Mouse (Mus musculus) kidney, embryonic 16.5 days (tissue): Measurements from ENCODE around the gene Kcnmb4. TPM values are rescaled to one million over a fixed set of nuclear protein-coding genes. Genes with fewer than 3 reads are reported as not detected.
A peak's percentile ranks its signal among the peaks of the same experiment; 100 is the strongest.

ENCODE experiments used
- ATAC-seq: fragments of 200-750 bp; cut with Nextera tagmentation; 2 replicates; pipeline ENCODE4 v1.8.0; 2017; ENCODE audit warnings: moderate TSS enrichment; ENCODE audit not compliant: low FRiP score, low TSS enrichment
- H3K27ac ChIP-seq: fragments of 300-500 bp; sonication (generic); 2 replicates; pipeline ENCODE4 v1.5.1; 2014; ENCODE audit warnings: low read length
- H3K27me3 ChIP-seq: fragments of 300-500 bp; sonication (generic); 2 replicates; pipeline ENCODE4 v1.6.1; 2014; ENCODE audit warnings: low read length, control low read depth, mixed read lengths; ENCODE audit not compliant: insufficient read depth
- H3K36me3 ChIP-seq: fragments of 300-500 bp; sonication (generic); 2 replicates; pipeline ENCODE4 v1.6.1; 2014; ENCODE audit warnings: low read length, control low read depth, mixed read lengths; ENCODE audit not compliant: insufficient read depth
- H3K4me1 ChIP-seq: fragments of 300-500 bp; sonication (generic); 2 replicates; pipeline ENCODE4 v1.6.1; 2014; ENCODE audit warnings: low read length, control low read depth, mixed read lengths; ENCODE audit not compliant: insufficient read depth
- H3K4me2 ChIP-seq: fragments of 300-500 bp; sonication (generic); replicated peaks from 2 replicates; pipeline ENCODE4 v1.6.1; 2014; ENCODE audit warnings: low read depth, low read length
- H3K4me3 ChIP-seq: fragments of 300-500 bp; sonication (generic); 2 replicates; pipeline ENCODE4 v1.5.1; 2014; ENCODE audit warnings: mild to moderate bottlenecking, low read length
- H3K9ac ChIP-seq: fragments of 300-500 bp; sonication (generic); replicated peaks from 2 replicates; pipeline ENCODE4 v1.6.1; 2014; ENCODE audit warnings: low read length
- H3K9me3 ChIP-seq: fragments of 300-500 bp; sonication (generic); 2 replicates; pipeline ENCODE4 v1.6.1; 2016; ENCODE audit warnings: low read length, control low read depth
- WGBS: fragments of 180-500 bp; shearing (Covaris S2); extraction: QIAGEN DNeasy Blood & Tissue Kit; methylation state at CpG from one replicate; pipeline ENCODE4 v1.1.7; 2014; 5-methylcytosine and 5-hydroxymethylcytosine counted together
- polyA plus RNA-seq: library from polyadenylated mRNA; unstranded; fragments of >200 nt; fragmentation: Nextera tagmentation; extraction: Ambion mirVana; gene quantifications from 2 replicates; pipeline ENCODE4 v1.2.1, GENCODE M21; 2015

The Kcnmb4 gene
- polyA plus RNA-seq, 1 experiment from 2014 or later, result 4.2 TPM

DNA sequence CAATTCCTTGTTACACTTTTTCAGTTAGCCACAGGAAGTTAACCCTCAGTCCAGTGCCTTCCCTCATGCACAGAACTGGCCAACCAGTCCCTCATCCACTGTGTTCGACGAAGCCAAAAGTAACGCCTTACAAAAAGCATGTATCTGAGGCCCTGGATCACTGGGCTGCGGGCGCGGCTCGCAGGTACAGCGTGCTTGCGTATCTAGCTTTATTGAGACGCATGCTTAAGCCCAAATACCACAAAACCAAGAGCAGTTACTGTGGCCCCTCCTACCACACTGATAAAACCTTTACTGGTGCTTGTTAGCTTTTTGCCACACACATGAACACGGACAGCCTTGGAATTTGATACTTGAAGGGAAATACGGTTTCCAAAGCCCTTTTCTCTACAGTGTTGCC is 8.2 kb upstream of the Kcnmb4 start:
- H3K9me3 ChIP-seq, result 0 out of 2 replicates have a peak, but pooled peaks cover 2% of the 10 kb centered on the region
- no peak overlapping the region for H3K27ac ChIP-seq
- H3K36me3 ChIP-seq, result peaks cover 23% of the 10 kb centered on the region
- no peaks in the 10 kb centered on the region for H3K4me1 ChIP-seq
- H3K27me3 ChIP-seq, result no peaks in the 10 kb centered on the region
- WGBS, result 89% methylated on average over 12 of the region's 12 CpGs
- H3K9ac ChIP-seq, result no peak overlapping the region
- H3K4me3 ChIP-seq, result no peak overlapping the region
- no peak overlapping the region for H3K4me2 ChIP-seq
- ATAC-seq, result no peak

DNA sequence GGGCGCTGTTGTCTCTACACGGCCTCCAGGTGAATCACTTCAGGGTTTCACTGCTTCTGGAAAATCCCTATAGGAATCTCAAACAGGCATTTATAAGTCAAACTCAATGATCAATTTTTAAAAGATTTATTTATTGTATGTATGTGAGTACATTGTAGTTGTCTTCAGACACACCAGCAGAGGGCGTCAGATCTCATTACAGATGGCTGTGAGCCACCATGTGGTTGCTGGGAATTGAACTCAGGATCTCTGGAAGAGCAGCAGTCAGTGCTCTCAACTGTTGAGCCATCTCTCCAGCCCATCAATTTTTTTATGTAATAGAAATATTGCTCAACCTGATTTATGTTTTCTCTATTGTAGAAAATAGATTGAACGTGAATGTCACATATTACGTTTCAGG is 7.3 kb upstream of the Kcnmb4 start:
- no peak for ATAC-seq
- WGBS, result 91% methylated on average over 5 of the region's 5 CpGs

DNA sequence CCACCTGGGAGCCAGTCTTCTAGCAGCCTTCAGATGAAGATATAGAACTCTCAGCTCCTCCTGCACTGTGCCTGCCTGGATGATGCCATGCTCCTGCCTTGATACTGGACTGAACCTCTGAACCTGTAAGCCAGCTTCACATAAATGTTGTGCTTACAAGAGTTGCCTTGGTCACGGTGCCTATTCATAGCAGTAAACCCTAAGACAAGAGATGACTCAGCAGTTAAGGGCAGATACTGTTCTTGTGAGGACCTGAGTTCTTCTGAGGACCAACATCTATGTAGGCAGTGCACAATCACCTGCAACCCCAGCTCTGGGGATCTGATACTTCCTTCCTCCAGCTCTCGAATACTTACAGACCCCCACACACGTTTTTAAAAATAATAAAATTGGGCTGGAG is 2.9 kb upstream of the Kcnmb4 start:
- Histone ChIP-seq H3K27ac (no peak overlapping the region), H3K4me2 (no peak overlapping the region), H3K36me3 (no peaks in the 10 kb centered on the region), H3K9ac (no peak overlapping the region), H3K4me1 (peaks cover 20% of the 10 kb centered on the region; the same call in 1 of the 2 replicates), H3K27me3 (0 out of 2 replicates have a peak, but pooled peaks cover 5% of the 10 kb centered on the region), H3K4me3 (no peak overlapping the region), H3K9me3 (peaks cover 2% of the 10 kb centered on the region; the same call in 1 of the 2 replicates)
- ATAC-seq, result no peak
- WGBS, result 93% methylated on average over 3 of the region's 3 CpGs

More for the DNA sequence above, 7.3 kb upstream of the Kcnmb4 start:
- Histone ChIP-seq H3K4me1 (no peaks in the 10 kb centered on the region), H3K27ac (no peak overlapping the region), H3K9ac (no peak overlapping the region), H3K9me3 (peaks cover 2% of the 10 kb centered on the region; the same call in 1 of the 2 replicates), H3K4me3 (no peak overlapping the region), H3K27me3 (no peaks in the 10 kb centered on the region), H3K4me2 (no peak overlapping the region), H3K36me3 (peaks cover 17% of the 10 kb centered on the region)

DNA sequence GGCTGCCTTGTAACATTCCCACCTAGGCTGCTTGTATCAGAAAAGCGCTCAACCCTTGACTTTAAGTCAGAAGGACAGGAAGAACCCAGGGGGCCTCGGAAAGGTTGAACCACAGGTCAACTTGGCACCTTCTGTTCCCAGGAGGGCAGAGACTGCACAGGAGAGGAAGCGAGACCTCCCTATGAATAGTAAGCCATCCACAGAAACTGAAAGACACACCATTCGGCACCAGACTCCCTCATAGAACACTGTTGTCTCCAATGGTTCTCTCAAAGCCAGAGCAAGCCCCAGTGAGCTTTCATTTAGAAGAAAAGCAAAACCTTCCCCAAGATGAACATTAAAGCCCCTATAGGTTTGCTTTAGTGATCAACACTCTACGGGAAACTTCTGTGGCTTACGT is 2.0 kb upstream of the Kcnmb4 start:
- 58% methylated on average over 6 of the region's 6 CpGs for WGBS
- Histone ChIP-seq H3K4me2 (no peak overlapping the region), H3K27ac (no peak overlapping the region), H3K9me3 (peaks cover 2% of the 10 kb centered on the region; the same call in 1 of the 2 replicates), H3K9ac (no peak overlapping the region), H3K4me1 (peaks cover 20% of the 10 kb centered on the region; the same call in 1 of the 2 replicates), H3K27me3 (0 out of 2 replicates have a peak, but pooled peaks cover 5% of the 10 kb centered on the region), H3K36me3 (no peaks in the 10 kb centered on the region), H3K4me3 (no peak overlapping the region)
- no peak for ATAC-seq

DNA sequence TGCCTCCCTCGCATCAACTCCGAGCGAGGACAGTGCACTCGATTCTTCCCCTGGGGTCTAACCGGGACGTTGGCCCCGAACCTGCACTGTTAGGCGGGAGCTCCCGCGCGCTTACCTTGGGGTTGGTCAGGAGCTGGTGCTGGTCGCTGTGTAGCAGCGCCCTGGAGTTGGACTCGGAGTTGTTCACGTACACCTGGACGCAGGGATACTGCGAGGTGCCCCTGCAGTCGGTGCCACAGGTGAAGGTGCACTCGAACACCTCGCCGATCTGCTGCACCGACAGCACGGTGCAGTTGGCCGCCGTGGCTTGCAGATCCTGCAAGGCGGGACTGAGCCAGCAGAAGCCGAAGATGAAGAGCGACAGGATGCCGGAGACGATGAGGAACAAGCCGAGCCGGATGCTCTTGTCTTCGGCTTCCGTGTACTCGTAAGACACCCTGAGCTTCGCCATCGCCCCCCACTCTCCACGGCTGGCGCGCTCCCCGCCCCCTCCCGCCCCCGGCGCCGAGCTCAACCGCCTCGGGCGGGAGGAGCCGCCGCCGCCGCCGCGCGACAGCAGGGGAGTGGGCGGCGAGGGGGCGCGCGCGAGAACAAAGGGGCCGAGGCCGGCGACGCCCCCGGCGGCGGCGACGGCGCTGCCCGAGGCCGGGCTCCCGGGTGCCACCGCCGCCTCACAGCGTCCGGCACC is 463 bp downstream of the Kcnmb4 start:
- Histone ChIP-seq H3K4me2 (peak overlapping the region; percentile 84), H3K36me3 (no peaks in the 10 kb centered on the region), H3K9me3 (peaks cover 2% of the 10 kb centered on the region; the same call in 1 of the 2 replicates), H3K9ac (peak overlapping the region; percentile 65), H3K27ac (no peak overlapping the region), H3K27me3 (0 out of 2 replicates have a peak, but pooled peaks cover 5% of the 10 kb centered on the region), H3K4me1 (peaks cover 20% of the 10 kb centered on the region; the same call in 1 of the 2 replicates), H3K4me3 (peak overlapping the region; percentile 73)
- ATAC-seq, result peak; percentile 72
- under 1% methylated on average over 52 of the region's 78 CpGs for WGBS

DNA sequence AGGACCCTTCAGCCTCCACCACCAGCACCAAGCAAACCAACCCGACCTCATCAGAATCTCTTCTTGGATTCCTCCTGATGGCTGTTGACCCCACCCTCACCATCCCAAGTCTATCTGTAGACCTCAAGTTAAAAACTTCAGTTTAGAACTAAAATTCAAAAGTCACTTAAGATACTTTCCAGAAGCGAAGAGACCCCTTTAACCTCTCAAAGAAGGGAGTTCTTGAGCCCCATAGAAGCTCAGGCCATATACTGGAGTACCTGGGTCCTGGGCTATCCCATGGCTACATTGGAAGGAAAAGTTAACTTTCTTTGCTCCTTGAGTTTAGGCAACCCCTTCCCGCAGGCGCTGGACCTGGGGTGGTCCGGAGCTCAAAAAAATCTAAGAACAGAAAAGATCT is 1.1 kb downstream of the Kcnmb4 start:
- H3K4me3 ChIP-seq, result peak overlapping the region; percentile 73
- H3K4me2 ChIP-seq, result peak overlapping the region; percentile 84
- peaks cover 20% of the 10 kb centered on the region; the same call in 1 of the 2 replicates for H3K4me1 ChIP-seq
- no peaks in the 10 kb centered on the region for H3K36me3 ChIP-seq
- peak overlapping the region; percentile 65 for H3K9ac ChIP-seq
- H3K27ac ChIP-seq, result no peak overlapping the region
- H3K27me3 ChIP-seq, result 0 out of 2 replicates have a peak, but pooled peaks cover 5% of the 10 kb centered on the region
- H3K9me3 ChIP-seq, result peaks cover 2% of the 10 kb centered on the region; the same call in 1 of the 2 replicates
- 9% methylated on average over 5 of the region's 5 CpGs for WGBS
- no peak for ATAC-seq

DNA sequence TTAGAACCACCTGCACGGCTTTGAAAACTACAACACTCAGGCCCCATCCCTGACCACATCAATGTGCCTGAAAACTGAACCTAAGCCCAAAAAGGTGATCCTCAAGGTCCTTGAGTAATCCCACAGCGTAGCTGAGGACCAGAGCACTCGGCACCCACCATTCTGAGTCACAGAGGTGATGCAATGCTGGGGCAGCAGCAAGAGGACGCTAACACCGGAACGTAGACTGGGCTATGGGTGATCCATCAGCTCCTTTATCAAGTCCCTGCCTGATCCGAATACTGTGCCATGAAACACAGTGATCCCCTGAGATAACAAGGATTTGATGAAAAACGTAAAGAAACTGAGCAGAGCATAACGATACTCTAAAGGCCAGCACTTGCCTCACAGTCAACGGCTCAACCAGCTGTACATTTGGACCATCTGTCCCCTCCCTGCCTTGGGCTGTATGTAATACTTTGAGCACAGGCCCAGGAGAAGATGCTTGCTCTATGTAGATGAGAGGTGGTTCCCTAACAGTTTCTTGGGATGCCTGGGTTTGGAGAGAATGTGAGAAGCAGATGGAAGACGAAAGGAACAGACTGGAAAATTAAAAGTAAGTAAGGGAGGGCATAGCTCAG is 3.3 kb downstream of the Kcnmb4 start:
- H3K4me3 ChIP-seq, result no peak overlapping the region
- H3K36me3 ChIP-seq, result no peaks in the 10 kb centered on the region
- H3K4me1 ChIP-seq, result peaks cover 20% of the 10 kb centered on the region; the same call in 1 of the 2 replicates
- H3K9ac ChIP-seq, result no peak overlapping the region
- 0 out of 2 replicates have a peak, but pooled peaks cover 5% of the 10 kb centered on the region for H3K27me3 ChIP-seq
- WGBS, result 91% methylated on average over 11 of the region's 11 CpGs
- ATAC-seq, result no peak
- no peak overlapping the region for H3K27ac ChIP-seq
- no peaks in the 10 kb centered on the region for H3K9me3 ChIP-seq
- no peak overlapping the region for H3K4me2 ChIP-seq

DNA sequence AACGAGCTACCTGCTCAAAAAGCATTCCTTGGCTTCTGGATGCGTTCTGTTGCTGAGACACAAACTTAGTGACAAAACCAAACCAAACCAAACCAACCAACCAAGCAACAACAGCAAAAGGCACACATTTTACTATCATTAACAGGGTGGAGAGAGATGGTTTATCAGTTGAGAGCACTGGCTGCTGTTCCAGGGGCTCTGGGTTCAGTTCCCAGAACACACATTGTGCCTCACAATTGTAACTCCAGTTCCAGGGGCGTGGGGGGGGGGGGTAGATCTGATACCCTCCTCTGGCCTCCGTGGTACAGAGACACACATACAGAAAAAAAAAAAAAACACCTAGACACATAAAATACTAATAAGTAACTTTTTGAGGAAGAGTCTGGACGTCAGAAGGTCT is 5.6 kb downstream of the Kcnmb4 start:
- Histone ChIP-seq H3K4me2 (no peak overlapping the region), H3K4me3 (no peak overlapping the region), H3K27me3 (no peaks in the 10 kb centered on the region), H3K4me1 (peaks cover 12% of the 10 kb centered on the region; the same call in 1 of the 2 replicates), H3K36me3 (no peaks in the 10 kb centered on the region), H3K27ac (no peak overlapping the region), H3K9ac (no peak overlapping the region), H3K9me3 (peaks cover 4% of the 10 kb centered on the region; the same call in 1 of the 2 replicates)
- WGBS, result 84% methylated on average over 5 of the region's 5 CpGs
- ATAC-seq, result no peak

DNA sequence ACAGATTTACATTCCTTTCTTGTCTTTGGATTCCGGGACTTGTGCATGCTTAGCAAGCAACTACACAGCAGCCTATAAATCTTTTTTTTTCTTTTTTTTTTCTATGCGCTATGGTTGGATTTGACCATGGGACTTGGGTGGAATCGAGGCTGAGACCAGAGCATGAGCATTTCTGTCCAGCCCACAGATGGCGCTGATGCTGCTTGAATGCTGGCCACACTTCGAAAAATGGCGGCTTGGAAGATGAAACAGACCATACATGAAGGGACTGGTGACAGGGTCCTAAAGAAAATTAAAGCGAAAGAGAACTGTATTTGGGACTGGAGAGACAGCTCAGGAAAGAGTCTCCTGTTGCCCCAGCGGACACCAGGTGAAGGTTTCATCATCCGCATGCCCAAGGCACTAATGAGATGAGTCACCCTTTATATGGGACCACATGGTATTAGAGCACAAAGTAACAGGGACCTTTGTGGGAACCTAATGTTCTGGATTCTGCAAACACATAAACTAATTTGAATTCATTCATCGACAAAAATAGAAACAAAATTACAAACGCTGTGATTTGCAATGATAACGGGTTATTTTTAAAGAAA is 9.8 kb downstream of the Kcnmb4 start:
- Histone ChIP-seq H3K4me3 (no peak overlapping the region), H3K4me2 (no peak overlapping the region), H3K9me3 (peaks cover 4% of the 10 kb centered on the region; the same call in 1 of the 2 replicates), H3K27me3 (no peaks in the 10 kb centered on the region), H3K4me1 (no peaks in the 10 kb centered on the region), H3K36me3 (0 out of 2 replicates have a peak, but pooled peaks cover 2% of the 10 kb centered on the region), H3K9ac (no peak overlapping the region), H3K27ac (no peak overlapping the region)
- 94% methylated on average over 12 of the region's 12 CpGs for WGBS
- ATAC-seq, result no peak
